Mouse (Mus musculus) retina, adult 2 months (tissue): Measurements from ENCODE around the gene 0610010K14Rik.

Source experiments
- DNase-seq: peaks from one replicate; pipeline ENCODE4 v3.0.0-alpha.2; 2012; ENCODE audit warnings: low read depth, low spot score

Gene 0610010K14Rik

GRCm38 (mm10) chr11:70216103-70216502 is 21.6 kb downstream of the 0610010K14Rik start:
- DNase-seq: no peak

GRCm38 (mm10) chr11:70215301-70215700 is 22.4 kb downstream of the 0610010K14Rik start:
- DNase-seq: no peak

- DNase-seq: no peak
Observed at GRCm38 (mm10) chr11:70214856-70215209, 22.9 kb downstream of the 0610010K14Rik start.

GRCm38 (mm10) chr11:70214191-70214855 is 23.4 kb downstream of the 0610010K14Rik start:
- DNase-seq: no peak

GRCm38 (mm10) chr11:70213736-70214135 is 24.0 kb downstream of the 0610010K14Rik start:
- DNase-seq: no peak

GRCm38 (mm10) chr11:70212896-70213295 is 24.8 kb downstream of the 0610010K14Rik start:
- DNase-seq: no peak

GRCm38 (mm10) chr11:70212423-70212822 is 25.3 kb downstream of the 0610010K14Rik start, which contains the start of gene Slc16a11:
Gene Slc16a11, plus strand, starts transcription at chr11:70212752.
- DNase-seq: no peak

- DNase-seq: no peak
Observed at GRCm38 (mm10) chr11:70211972-70212371, 25.7 kb downstream of the 0610010K14Rik start.

GRCm38 (mm10) chr11:70210681-70211080 is 27.0 kb downstream of the 0610010K14Rik start:
- no peak for DNase-seq

- no peak for DNase-seq
Observed at GRCm38 (mm10) chr11:70208778-70209388, 28.8 kb downstream of the 0610010K14Rik start.

GRCm38 (mm10) chr11:70207283-70207682 is 30.4 kb downstream of the 0610010K14Rik start:
- DNase-seq: no peak

GRCm38 (mm10) chr11:70206801-70207200 is 30.9 kb downstream of the 0610010K14Rik start:
- no peak for DNase-seq

GRCm38 (mm10) chr11:70201691-70202090 is 36.0 kb downstream of the 0610010K14Rik start:
- peak; percentile 56 for DNase-seq

GRCm38 (mm10) chr11:70200036-70200608 is 37.6 kb downstream of the 0610010K14Rik start:
- DNase-seq: no peak

GRCm38 (mm10) chr11:70199107-70199506 is 38.6 kb downstream of the 0610010K14Rik start:
- no peak for DNase-seq

GRCm38 (mm10) chr11:70198332-70198731 is 39.4 kb downstream of the 0610010K14Rik start:
- DNase-seq: no peak

GRCm38 (mm10) chr11:70193354-70194285 is 44.1 kb downstream of the 0610010K14Rik start:
- no peak for DNase-seq

GRCm38 (mm10) chr11:70192157-70192556 is 45.6 kb downstream of the 0610010K14Rik start:
- no peak for DNase-seq

GRCm38 (mm10) chr11:70191188-70191587 is 46.5 kb downstream of the 0610010K14Rik start:
- DNase-seq: no peak

- no peak for DNase-seq
Observed at GRCm38 (mm10) chr11:70189319-70190134, 48.2 kb downstream of the 0610010K14Rik start.
